Mouse (Mus musculus): ENCODE measurements around the gene Vdr.
A peak's percentile ranks its signal among the peaks of the same experiment; 100 is the strongest.

Vdr gene

DNA sequence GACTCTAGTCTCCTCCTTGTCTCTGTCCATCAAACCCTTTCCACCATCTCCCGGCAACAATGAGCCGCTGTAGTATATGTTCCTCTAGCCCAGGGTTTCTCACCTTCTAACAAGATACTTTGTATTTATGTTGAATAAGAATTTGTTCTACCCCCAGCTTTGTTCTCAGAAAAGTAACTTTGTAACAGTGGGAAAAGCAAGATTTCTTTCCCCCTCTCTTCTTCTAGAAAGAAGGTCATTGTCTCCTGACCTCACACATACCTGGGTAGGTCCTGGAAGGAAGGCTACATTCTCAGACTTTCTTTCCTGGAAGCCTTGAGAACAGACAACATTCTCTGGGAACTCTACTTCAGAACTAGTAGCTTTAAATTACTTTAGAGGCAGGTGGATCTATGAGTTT lies at the start of gene Vdr:
TSS of gene Vdr (minus strand) at position 101 of the 400 bp plus-strand sequence.
- DNase-seq = no peak

DNA sequence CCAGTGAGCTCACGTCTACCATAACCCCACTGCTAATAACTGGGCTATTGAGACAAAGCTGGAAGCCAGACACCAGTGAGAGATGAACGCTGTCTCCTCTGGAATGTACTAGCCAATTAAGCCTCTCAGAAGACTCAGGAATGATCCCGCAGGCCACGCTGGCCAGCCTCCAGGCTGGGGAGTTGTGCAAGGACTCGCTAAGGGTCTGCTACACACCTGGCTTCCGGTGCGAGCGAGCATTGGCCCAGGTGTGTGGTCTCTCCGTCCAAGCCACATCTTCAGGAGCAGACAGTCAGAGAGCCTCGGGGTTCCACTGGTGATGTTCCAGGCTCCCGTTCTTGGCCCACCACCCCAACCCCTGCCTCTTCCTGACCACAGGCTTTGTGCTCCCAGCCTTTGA lies 46.0 kb upstream of the Vdr start:
- no peak for DNase-seq

DNA sequence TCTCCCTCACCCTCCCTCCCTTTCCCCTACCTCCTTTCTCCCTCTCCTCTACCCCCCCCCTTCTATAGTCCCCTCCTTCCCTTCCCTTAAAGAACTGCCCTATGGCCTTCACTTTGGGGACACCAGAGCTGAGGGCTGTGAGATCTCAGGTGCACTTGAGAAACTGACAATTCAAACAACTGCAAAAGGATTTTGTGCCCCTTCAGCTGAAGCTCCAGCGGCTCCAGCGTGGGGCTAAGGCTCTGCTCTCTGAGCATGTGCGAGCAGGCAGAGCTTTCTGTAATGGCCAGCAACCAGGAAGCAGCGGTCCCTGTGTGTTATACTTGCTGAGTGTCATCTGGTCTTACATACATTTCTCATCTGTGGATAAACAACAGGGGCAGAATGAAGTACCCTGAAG lies 45.3 kb upstream of the Vdr start:
- DNase-seq = no peak

DNA sequence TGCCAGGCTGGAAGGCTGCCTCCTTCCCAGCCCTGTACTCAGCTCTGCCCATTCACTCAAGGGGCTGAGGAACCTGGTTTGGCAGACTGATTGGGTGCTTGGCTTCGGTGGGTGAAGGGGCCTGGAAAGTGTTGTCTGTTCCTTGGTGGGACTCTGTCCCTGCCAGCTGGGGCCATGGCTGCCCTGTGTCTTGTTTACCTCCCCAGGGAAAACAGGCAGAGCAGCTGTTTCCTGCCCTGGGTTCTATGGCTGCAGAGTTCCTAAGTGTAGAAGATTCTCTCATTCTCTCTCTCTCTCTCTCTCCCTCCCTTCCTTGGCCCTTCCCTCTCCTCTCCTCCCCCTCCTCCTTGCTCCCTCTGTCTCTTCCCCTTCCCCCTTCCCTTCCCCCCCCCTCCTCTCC lies 44.9 kb upstream of the Vdr start:
- DNase-seq = no peak

DNA sequence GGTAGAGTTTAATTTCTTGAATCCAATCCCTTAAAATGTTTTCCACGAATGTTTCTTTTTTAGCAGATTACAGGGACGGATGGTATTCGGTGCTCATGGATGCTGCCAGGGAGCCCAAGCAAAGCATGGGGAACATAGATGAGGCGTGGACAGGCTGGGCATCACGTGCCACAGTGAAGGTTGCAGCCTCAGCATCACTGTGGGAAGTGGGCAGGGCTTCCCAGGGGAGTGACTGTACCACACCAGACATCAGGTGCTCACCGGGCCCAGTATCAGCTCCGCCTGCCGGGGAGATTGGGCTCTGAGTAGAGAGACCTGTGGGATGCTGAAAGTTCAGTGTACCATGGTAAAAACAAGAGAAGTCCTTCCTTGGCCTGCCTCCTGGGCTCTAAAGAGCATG lies 44.2 kb upstream of the Vdr start:
- no peak for DNase-seq

- no peak for DNase-seq
Observed at GRCm38 (mm10) chr15:97952889-97953189, 42.4 kb upstream of the Vdr start.

GRCm38 (mm10) chr15:97952137-97952888 lies 41.9 kb upstream of the Vdr start:
- peak; percentile 29 for DNase-seq

DNA sequence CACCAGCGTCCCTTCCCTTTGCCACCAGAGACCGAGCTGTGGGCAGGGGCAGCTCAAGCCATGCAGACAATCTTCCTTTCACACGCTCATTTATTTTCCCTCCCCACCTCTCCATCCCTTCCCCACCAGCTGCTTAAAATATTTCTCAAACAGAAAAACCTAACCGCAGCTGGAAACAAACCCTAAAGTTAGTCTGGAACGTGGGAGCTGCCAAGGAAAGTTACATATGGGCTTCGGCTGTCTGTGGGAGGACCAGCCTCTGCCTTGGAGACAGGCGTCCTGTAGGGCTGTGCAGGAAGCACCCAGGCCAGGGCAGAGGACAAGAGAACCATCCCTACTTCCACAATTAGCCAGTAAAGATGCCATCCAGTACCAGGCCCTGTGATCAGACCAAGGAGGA lies 39.8 kb upstream of the Vdr start:
- no peak for DNase-seq

- no peak for DNase-seq
Observed at GRCm38 (mm10) chr15:97949706-97950105, 39.3 kb upstream of the Vdr start.

GRCm38 (mm10) chr15:97948720-97949119 lies 38.3 kb upstream of the Vdr start:
- DNase-seq = no peak

GRCm38 (mm10) chr15:97945656-97946315 lies 35.4 kb upstream of the Vdr start:
- no peak for DNase-seq

DNA sequence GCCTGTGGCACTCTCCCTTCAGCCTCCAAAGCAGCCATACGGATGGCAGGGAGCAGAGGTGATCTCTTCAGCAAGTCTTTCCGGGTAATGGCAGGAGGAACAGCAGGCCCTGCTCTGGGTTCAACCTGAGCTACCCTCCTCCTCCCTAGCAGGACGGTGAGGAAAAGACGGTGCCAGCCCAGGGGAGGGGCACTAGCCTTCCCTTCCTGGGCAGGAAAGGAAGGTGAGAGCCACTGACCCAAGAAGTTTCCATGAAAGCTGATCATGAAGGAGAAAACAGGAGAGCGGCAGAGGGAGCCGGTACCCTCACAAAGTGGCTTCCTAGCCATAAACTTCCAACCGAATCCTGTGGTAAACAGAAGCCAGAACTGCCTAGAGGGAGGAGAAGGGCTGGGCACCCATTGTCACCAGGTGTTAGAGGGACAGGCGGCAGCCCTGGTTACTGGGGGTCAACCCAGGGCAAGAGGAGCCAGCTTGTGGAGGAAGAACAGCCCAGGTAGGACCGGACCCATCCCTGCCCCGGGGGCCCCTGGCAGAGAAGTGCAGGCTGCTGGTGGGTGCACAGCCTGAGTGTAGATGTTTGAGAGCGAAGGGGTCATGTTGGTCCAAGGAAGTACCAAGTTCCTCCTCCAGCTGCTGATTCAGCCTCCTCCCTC lies 34.6 kb upstream of the Vdr start:
- no peak for DNase-seq

DNA sequence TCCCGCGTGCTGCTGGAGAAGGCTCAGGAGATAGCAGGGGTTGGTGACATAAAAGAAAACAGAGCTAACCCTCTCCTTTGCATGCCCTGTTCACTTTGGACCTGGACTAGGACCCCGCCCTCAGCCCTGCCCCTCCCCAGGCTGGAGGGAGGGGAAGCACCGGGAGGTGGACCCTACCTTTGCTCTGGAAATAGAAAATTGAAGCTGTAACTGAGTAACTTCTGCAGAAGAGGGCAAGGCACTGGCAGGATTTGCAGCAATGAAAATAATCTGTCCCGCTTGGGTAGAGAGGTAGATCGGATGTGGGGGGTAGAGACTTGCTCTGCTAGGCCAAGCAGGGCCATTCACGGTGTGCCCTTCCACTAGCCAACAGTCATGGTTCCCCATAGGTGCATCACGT lies 32.9 kb upstream of the Vdr start:
- DNase-seq = no peak

GRCm38 (mm10) chr15:97942538-97942937 lies 32.1 kb upstream of the Vdr start:
- no peak for DNase-seq

DNA sequence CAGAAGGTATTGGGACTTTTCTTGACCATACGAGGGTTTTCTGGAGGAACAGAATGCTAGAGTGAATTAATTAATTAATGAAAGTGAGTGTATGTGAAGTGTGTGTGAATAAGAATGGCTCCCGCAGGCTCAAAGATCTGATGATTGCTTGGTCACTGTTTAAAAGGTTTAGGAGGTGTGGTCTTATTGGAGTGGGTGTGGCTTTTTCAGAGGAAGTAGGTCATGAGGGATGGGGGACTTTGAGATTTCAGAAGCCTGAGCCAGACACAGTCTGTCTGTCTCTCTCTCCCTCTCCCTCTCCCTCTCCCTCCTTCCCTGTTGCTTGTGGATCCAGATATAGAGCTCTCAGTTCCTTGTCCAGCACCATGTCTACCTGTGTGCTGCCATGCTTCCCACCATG lies 30.9 kb upstream of the Vdr start:
- no peak for DNase-seq

GRCm38 (mm10) chr15:97940088-97940487 lies 29.7 kb upstream of the Vdr start:
- DNase-seq = no peak

DNA sequence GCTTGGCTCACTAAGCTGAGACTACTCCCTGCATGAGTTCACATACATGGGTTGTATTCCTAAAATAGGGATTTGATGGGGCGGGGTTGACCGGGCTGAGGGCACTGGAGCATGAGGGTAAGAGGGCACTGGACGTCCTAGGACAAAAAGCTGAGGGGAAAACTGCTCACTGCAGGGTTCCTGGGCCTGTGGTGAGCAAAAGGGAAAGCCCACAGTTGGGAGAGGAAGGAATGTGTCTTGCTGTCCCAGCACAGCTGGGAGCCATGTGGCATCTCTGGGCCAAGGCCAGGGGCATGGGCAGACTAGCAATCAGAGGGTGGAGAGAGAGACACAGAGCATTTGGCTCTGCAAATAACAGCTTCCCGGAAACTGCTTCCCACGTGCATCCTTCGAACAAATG lies 28.1 kb upstream of the Vdr start:
- no peak for DNase-seq

GRCm38 (mm10) chr15:97932441-97932840 lies 22.0 kb upstream of the Vdr start:
- DNase-seq = no peak

- DNase-seq = no peak
Observed at GRCm38 (mm10) chr15:97929259-97929824, 18.9 kb upstream of the Vdr start.

DNA sequence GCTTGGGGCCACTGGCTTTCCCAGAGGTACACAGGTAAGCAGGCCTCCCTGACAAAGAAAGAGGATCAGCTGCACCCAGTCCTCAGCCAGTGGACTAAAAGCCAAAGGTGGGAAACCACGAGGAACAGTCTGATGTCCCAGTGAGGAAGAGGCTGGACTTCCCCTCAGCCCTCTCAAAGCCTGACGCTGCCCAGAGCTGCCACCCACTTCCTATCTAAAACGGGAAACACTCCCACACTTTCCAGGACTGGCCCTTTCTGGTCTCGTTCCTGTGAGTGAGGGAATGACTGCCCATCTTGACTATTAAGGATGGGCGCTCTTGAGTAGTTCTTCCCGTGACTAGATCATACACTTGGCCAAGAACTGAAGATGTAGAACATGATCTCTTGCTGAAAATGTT lies 17.4 kb upstream of the Vdr start:
- no peak for DNase-seq

DNA sequence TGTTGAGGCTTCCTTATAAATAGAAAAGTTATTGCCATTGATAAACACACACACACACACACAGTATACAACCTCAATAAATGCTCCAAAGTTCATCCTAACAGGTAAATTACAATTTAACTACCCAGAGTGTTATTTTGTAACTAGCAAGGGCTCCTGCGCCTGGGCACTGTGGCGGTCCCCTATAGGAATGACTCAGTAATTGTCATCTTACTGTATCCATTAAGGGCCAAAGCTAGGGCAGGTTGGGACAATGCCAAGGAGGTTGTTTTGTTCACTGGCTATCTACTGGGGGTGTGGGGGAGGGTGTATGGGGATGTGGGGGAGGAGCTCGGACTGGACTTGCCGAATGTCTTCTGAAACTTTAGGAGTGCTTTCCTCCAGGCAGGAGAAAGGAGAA lies 16.6 kb upstream of the Vdr start:
- DNase-seq = no peak

DNA sequence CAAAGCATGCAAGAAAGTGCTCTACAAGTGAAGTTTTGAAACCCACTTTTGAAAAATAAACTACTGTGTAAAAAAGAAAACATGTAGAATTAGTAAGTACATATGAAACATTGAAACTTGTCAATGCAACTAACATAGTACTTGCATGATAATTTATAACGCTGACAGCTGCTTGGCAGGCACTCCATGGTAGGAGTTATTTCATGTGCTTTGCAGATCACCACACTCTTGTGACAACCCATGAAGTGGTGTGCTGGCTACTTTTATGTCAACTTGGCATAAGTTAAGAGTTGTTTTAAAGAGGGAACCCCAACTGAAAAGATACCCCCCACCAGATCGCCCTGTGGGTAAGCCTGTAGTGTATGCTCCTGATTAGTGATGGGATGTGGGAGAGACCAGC lies 12.0 kb upstream of the Vdr start:
- no peak for DNase-seq

GRCm38 (mm10) chr15:97921796-97922195 lies 11.4 kb upstream of the Vdr start:
- DNase-seq = no peak

DNA sequence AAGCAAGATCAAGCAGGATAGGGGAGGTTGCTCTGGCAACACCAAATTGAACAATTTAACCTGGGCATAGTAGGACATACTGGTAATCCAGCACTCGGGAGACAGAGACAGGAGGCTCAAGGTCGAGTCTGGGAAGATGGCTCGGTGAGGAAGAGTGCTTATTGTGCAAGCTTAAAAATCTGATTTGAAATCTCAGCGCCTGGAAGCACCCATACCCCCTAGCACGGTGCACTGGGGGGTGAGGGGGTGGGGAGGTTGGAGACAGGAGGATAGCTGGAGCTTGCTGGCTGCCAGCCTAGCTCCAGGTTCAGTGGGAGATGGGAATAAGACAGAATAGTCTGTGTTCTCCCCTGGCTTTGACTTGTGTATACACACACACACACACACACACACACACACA lies 9.9 kb upstream of the Vdr start:
- DNase-seq = no peak

Data from cerebellum, adult 9-11 months (tissue).